Mouse (Mus musculus): Measurements from ENCODE around the gene Sec16a.

GRCm38 (mm10) chr2:26480911-26481310, 35.9 kb upstream of the Sec16a start:
- TF ChIP-seq CTCF (IDR thresholded peaks at IDR 0.05; ENCODE audit: extremely low read depth, insufficient read depth, low read length) (no peak), POLR2A (IDR thresholded peaks at IDR 0.05; ENCODE audit: extremely low read depth, insufficient read depth, low read length) (no peak)
